Comparison of ENCODE assay signal across 21 mouse cellular contexts in genomic region chr16:55316996-55317395, GRCm38 (mm10). TPM values are rescaled to one million over a fixed set of nuclear protein-coding genes. Genes with fewer than 3 reads are reported as not detected.
"Had no signal": no experiment of that assay in that cellular context is flagged by ENCODE, and none has a peak within 500 bp of the region (broad histone marks: within the 10 kb centered on the region; RNA-seq: fewer than 3 reads in every experiment).

No protein-coding gene starts in this region.

- ATAC-seq: midbrain, embryonic 16.5 days had no signal

- DNase-seq: lung, adult 18-20 months; lung, embryonic 14.5 days; lung, postnatal 10 days; lung, postnatal 4 days; right cerebral cortex, postnatal 14 days; thymus, adult 2 months; thymus, postnatal 25 days; thymus, postnatal 4 days had no signal

- H3K4me3 ChIP-seq: midbrain, embryonic 10.5 days; midbrain, embryonic 12.5 days; myocyte; neural tube, embryonic 12.5 days; stomach, embryonic 15.5 days had no signal

- H3K36me3 ChIP-seq: midbrain, embryonic 10.5 days; midbrain, embryonic 12.5 days; neural tube, embryonic 12.5 days; stomach, embryonic 15.5 days had no signal

- H3K9me3 ChIP-seq: midbrain, embryonic 10.5 days; midbrain, embryonic 12.5 days; neural tube, embryonic 12.5 days; stomach, embryonic 15.5 days had no signal

- H3K9ac ChIP-seq: lung, embryonic 14.5 days; midbrain, embryonic 12.5 days; neural tube, embryonic 12.5 days; stomach, embryonic 15.5 days had no signal

- H3K27ac ChIP-seq: midbrain, embryonic 10.5 days; midbrain, embryonic 12.5 days; neural tube, embryonic 12.5 days; stomach, embryonic 15.5 days; stomach, postnatal 0 days had no signal

- H3K4me1 ChIP-seq: neural tube, embryonic 12.5 days; stomach, embryonic 15.5 days had no signal

- H3K27me3 ChIP-seq: neural tube, embryonic 12.5 days; stomach, embryonic 15.5 days had no signal

- H3K4me2 ChIP-seq: lung, embryonic 14.5 days; midbrain, embryonic 12.5 days; neural tube, embryonic 12.5 days; stomach, embryonic 15.5 days had no signal

RNA-seq across cellular contexts. Expression of gene Zpld1, which starts 19.2 kb away (rescaled TPM):
- total RNA-seq: megakaryocyte, adult 5-6 weeks; megakaryocyte-erythroid progenitor cell, adult 5-6 weeks; neutrophil, adult 5-6 weeks had no signal
- polyA plus RNA-seq: liver, embryonic 16.5 days; spleen, adult 2 months; thymus, adult 2 months; urinary bladder, adult 2 months had no signal
